Mouse (Mus musculus): ENCODE results near the gene Cdhr2.

GRCm38 (mm10) chr13:54685174-54685573 is 16.1 kb upstream of the Cdhr2 start:
- TF ChIP-seq POLR2A (IDR thresholded peaks at IDR 0.05; ENCODE audit: low read depth, low read length) (no peak), CTCF (conservative IDR thresholded peaks at IDR 0.05; ENCODE audit: insufficient read depth, insufficient read length, low read depth, low read length) (peak; percentile 89)

All from kidney, adult 2 months (tissue).